Mouse (Mus musculus): ENCODE measurements around the gene Olfr933. TPM values are rescaled to one million over a fixed set of nuclear protein-coding genes. Genes with fewer than 3 reads are reported as not detected.

Gene Olfr933
- not detected in 2 replicates for polyA plus RNA-seq (2016; fragmentation: Nextera tagmentation; extraction: Ambion mirVana)

GRCm38 (mm10) chr9:38972013-38972412, at the start of gene Olfr933:
TSS of gene Olfr933 (plus strand) at chr9:38972313.
- 83% methylated on average over 4 of the region's 4 CpGs for WGBS

GRCm38 (mm10) chr9:38929509-38929908, 42.6 kb upstream of the Olfr933 start, which contains the start of gene Olfr930:
TSS of gene Olfr930 (plus strand) at chr9:38929809.
- Histone ChIP-seq H3K9me3 (no peaks in the 10 kb centered on the region), H3K4me1 (no peaks in the 10 kb centered on the region), H3K9ac (replicated peaks) (no peak within 1 kb of the TSS), H3K36me3 (no peaks in the 10 kb centered on the region), H3K27ac (replicated peaks) (no peak within 1 kb of the TSS), H3K27me3 (no peaks in the 10 kb centered on the region), H3K4me3 (no peak within 1 kb of the TSS), H3K4me2 (replicated peaks) (no peak within 1 kb of the TSS)
- no peak for ATAC-seq (ENCODE audit: low FRiP score, low read depth)

More at GRCm38 (mm10) chr9:38972013-38972412, at the start of gene Olfr933:
- no peaks in the 10 kb centered on the region for H3K27me3 ChIP-seq
- H3K36me3 ChIP-seq, result no peaks in the 10 kb centered on the region
- H3K4me2 ChIP-seq (replicated peaks), result no peak within 1 kb of the TSS
- H3K4me3 ChIP-seq, result no peak within 1 kb of the TSS
- no peaks in the 10 kb centered on the region for H3K9me3 ChIP-seq
- ATAC-seq (ENCODE audit: low FRiP score, low read depth), result no peak
- H3K4me1 ChIP-seq, result no peaks in the 10 kb centered on the region
- H3K27ac ChIP-seq (replicated peaks), result no peak within 1 kb of the TSS
- H3K9ac ChIP-seq (replicated peaks), result no peak within 1 kb of the TSS

GRCm38 (mm10) chr9:38953401-38954123, 18.6 kb upstream of the Olfr933 start:
- ATAC-seq (ENCODE audit: low FRiP score, low read depth), result no peak
- no peaks in the 10 kb centered on the region for H3K27me3 ChIP-seq
- H3K27ac ChIP-seq (replicated peaks), result no peak overlapping the region
- H3K9ac ChIP-seq (replicated peaks), result no peak overlapping the region
- H3K9me3 ChIP-seq, result no peaks in the 10 kb centered on the region
- no peak overlapping the region for H3K4me2 ChIP-seq (replicated peaks)
- no peaks in the 10 kb centered on the region for H3K4me1 ChIP-seq
- H3K4me3 ChIP-seq, result no peak overlapping the region
- no peaks in the 10 kb centered on the region for H3K36me3 ChIP-seq
- 88% methylated on average over 7 of the region's 7 CpGs for WGBS

GRCm38 (mm10) chr9:38954124-38954416, 18.0 kb upstream of the Olfr933 start:
- no peaks in the 10 kb centered on the region for H3K27me3 ChIP-seq
- no peak overlapping the region for H3K27ac ChIP-seq (replicated peaks)
- no peak overlapping the region for H3K4me3 ChIP-seq
- H3K4me2 ChIP-seq (replicated peaks), result no peak overlapping the region
- H3K9me3 ChIP-seq, result no peaks in the 10 kb centered on the region
- no peaks in the 10 kb centered on the region for H3K4me1 ChIP-seq
- no peak overlapping the region for H3K9ac ChIP-seq (replicated peaks)
- WGBS, result 86% methylated on average over 4 of the region's 4 CpGs
- H3K36me3 ChIP-seq, result no peaks in the 10 kb centered on the region
- ATAC-seq (ENCODE audit: low FRiP score, low read depth), result no peak

GRCm38 (mm10) chr9:38988215-38988614, 16.1 kb downstream of the Olfr933 start, which contains the start of gene Olfr934:
TSS of gene Olfr934 (minus strand) at chr9:38988315.
- no peaks in the 10 kb centered on the region for H3K36me3 ChIP-seq
- H3K4me2 ChIP-seq (replicated peaks), result no peak within 1 kb of the TSS
- H3K4me1 ChIP-seq, result no peaks in the 10 kb centered on the region
- H3K4me3 ChIP-seq, result no peak within 1 kb of the TSS
- 92% methylated on average over 2 of the region's 2 CpGs for whole genome bisulfite sequencing
- H3K27ac ChIP-seq (replicated peaks), result no peak within 1 kb of the TSS
- no peak for ATAC-seq (ENCODE audit: low FRiP score, low read depth)
- H3K27me3 ChIP-seq, result no peaks in the 10 kb centered on the region
- H3K9ac ChIP-seq (replicated peaks), result no peak within 1 kb of the TSS
- H3K9me3 ChIP-seq, result no peaks in the 10 kb centered on the region

- Histone ChIP-seq H3K9me3 (no peaks in the 10 kb centered on the region), H3K4me1 (no peaks in the 10 kb centered on the region), H3K4me2 (replicated peaks) (no peak within 1 kb of the TSS), H3K36me3 (no peaks in the 10 kb centered on the region), H3K27me3 (no peaks in the 10 kb centered on the region), H3K27ac (replicated peaks) (no peak within 1 kb of the TSS), H3K4me3 (no peak within 1 kb of the TSS), H3K9ac (replicated peaks) (no peak within 1 kb of the TSS)
- WGBS, result 88% methylated on average over 2 of the region's 2 CpGs
- no peak for ATAC-seq (ENCODE audit: low FRiP score, low read depth)
These were observed 27.5 kb downstream of the Olfr933 start, which contains the start of gene Olfr935 for GRCm38 (mm10) chr9:38999583-38999982. TSS of gene Olfr935 (minus strand) at chr9:38999683.

- WGBS, result 92% methylated on average over 1 of the region's 1 CpGs
- Histone ChIP-seq H3K27ac (replicated peaks) (no peak within 1 kb of the TSS), H3K27me3 (no peaks in the 10 kb centered on the region), H3K9me3 (no peaks in the 10 kb centered on the region), H3K36me3 (no peaks in the 10 kb centered on the region), H3K4me2 (replicated peaks) (no peak within 1 kb of the TSS), H3K4me3 (no peak within 1 kb of the TSS), H3K9ac (replicated peaks) (no peak within 1 kb of the TSS), H3K4me1 (no peaks in the 10 kb centered on the region)
- ATAC-seq (ENCODE audit: low FRiP score, low read depth), result no peak
These were observed 51.2 kb downstream of the Olfr933 start, which contains the start of gene Olfr146 for GRCm38 (mm10) chr9:39023277-39023676. TSS of gene Olfr146 (minus strand) at chr9:39023377.

Other genes with a start within 250 kb of the Olfr933 start
- not detected in 2 replicates for gene Olfr920, start 220.0 kb upstream of the Olfr933 start, polyA plus RNA-seq (2016; fragmentation: Nextera tagmentation; extraction: Ambion mirVana)
- gene Olfr921, start 199.2 kb upstream of the Olfr933 start, polyA plus RNA-seq (2016; fragmentation: Nextera tagmentation; extraction: Ambion mirVana), result not detected in 2 replicates
- gene Olfr922, start 157.7 kb upstream of the Olfr933 start, polyA plus RNA-seq (2016; fragmentation: Nextera tagmentation; extraction: Ambion mirVana), result not detected in 2 replicates
- gene Olfr923, start 145.8 kb upstream of the Olfr933 start, polyA plus RNA-seq (2016; fragmentation: Nextera tagmentation; extraction: Ambion mirVana), result not detected in 2 replicates
- not detected in 2 replicates for gene Olfr924, start 127.9 kb upstream of the Olfr933 start, polyA plus RNA-seq (2016; fragmentation: Nextera tagmentation; extraction: Ambion mirVana)
- not detected in 2 replicates for gene Olfr26, start 117.3 kb upstream of the Olfr933 start, polyA plus RNA-seq (2016; fragmentation: Nextera tagmentation; extraction: Ambion mirVana)
- gene Olfr926, start 95.2 kb upstream of the Olfr933 start, polyA plus RNA-seq (2016; fragmentation: Nextera tagmentation; extraction: Ambion mirVana), result not detected in 2 replicates
- gene Olfr930, start 42.5 kb upstream of the Olfr933 start, polyA plus RNA-seq (2016; fragmentation: Nextera tagmentation; extraction: Ambion mirVana), result not detected in 2 replicates
- not detected in 2 replicates for gene Olfr934, start 16.0 kb downstream of the Olfr933 start, polyA plus RNA-seq (2016; fragmentation: Nextera tagmentation; extraction: Ambion mirVana)
- not detected in 2 replicates for gene Olfr935, start 27.4 kb downstream of the Olfr933 start, polyA plus RNA-seq (2016; fragmentation: Nextera tagmentation; extraction: Ambion mirVana)
- gene Olfr146, start 51.1 kb downstream of the Olfr933 start, polyA plus RNA-seq (2016; fragmentation: Nextera tagmentation; extraction: Ambion mirVana), result not detected in 2 replicates
- gene Olfr937, start 92.6 kb downstream of the Olfr933 start, polyA plus RNA-seq (2016; fragmentation: Nextera tagmentation; extraction: Ambion mirVana), result not detected in 2 replicates
- not detected in 2 replicates for gene Olfr938, start 106.6 kb downstream of the Olfr933 start, polyA plus RNA-seq (2016; fragmentation: Nextera tagmentation; extraction: Ambion mirVana)
- gene Olfr27, start 155.8 kb downstream of the Olfr933 start, polyA plus RNA-seq (2016; fragmentation: Nextera tagmentation; extraction: Ambion mirVana), result not detected in 2 replicates
- not detected in 2 replicates for gene Olfr943, start 194.0 kb downstream of the Olfr933 start, polyA plus RNA-seq (2016; fragmentation: Nextera tagmentation; extraction: Ambion mirVana)
- not detected in 2 replicates for gene Olfr944, start 229.6 kb downstream of the Olfr933 start, polyA plus RNA-seq (2016; fragmentation: Nextera tagmentation; extraction: Ambion mirVana)